Mouse (Mus musculus): ENCODE data around the gene Ifna12. TPM values are rescaled to one million over a fixed set of nuclear protein-coding genes. Genes with fewer than 3 reads are reported as not detected.

Gene Ifna12
- not detected in 2 replicates for total RNA-seq (2023)

GRCm38 (mm10) chr4:88603276-88603675, at the start of gene Ifna12:
Gene Ifna12, minus strand, starts transcription at chr4:88603376.

GRCm38 (mm10) chr4:88644359-88644758, 41.2 kb upstream of the Ifna12 start, which contains the start of gene Ifna13:
Gene Ifna13, minus strand, starts transcription at chr4:88644459.

GRCm38 (mm10) chr4:88634311-88634710, 31.1 kb upstream of the Ifna12 start, which contains the start of gene C87499:
Gene C87499, minus strand, starts transcription at chr4:88634411.

GRCm38 (mm10) chr4:88592285-88592684, 10.9 kb downstream of the Ifna12 start, which contains the start of gene Ifna9:
Gene Ifna9, minus strand, starts transcription at chr4:88592385.

GRCm38 (mm10) chr4:88571698-88572097, 31.5 kb downstream of the Ifna12 start, which contains the start of gene Ifna14:
Gene Ifna14, minus strand, starts transcription at chr4:88571798.

GRCm38 (mm10) chr4:88558145-88558544, 45.0 kb downstream of the Ifna12 start, which contains the start of gene Ifna15:
Gene Ifna15, minus strand, starts transcription at chr4:88558245.

Other genes starting within 250 kb of the Ifna12 start
- gene Hacd4, start 164.4 kb downstream of the Ifna12 start, total RNA-seq (2023), result 80.3 and 87.0 TPM in 2 replicates
- not detected in 2 replicates for gene Ifnb1, start 80.6 kb downstream of the Ifna12 start, total RNA-seq (2023)
- gene Ifna15, start 45.1 kb downstream of the Ifna12 start, total RNA-seq (2023), result not detected in 2 replicates
- gene Ifna14, start 31.6 kb downstream of the Ifna12 start, total RNA-seq (2023), result not detected in 2 replicates
- gene Ifna9, start 11.0 kb downstream of the Ifna12 start, total RNA-seq (2023), result not detected in 2 replicates
- gene C87499, start 31.0 kb upstream of the Ifna12 start, total RNA-seq (2023), result not detected in 2 replicates
- not detected in 2 replicates for gene Ifna13, start 41.1 kb upstream of the Ifna12 start, total RNA-seq (2023)
- not detected in 2 replicates for gene Ifna16, start 73.5 kb upstream of the Ifna12 start, total RNA-seq (2023)
- not detected in 2 replicates for gene Ifna2, start 80.5 kb upstream of the Ifna12 start, total RNA-seq (2023)
- gene Ifnab, start 88.0 kb upstream of the Ifna12 start, total RNA-seq (2023), result not detected in 2 replicates
- gene Gm26566, start 118.4 kb upstream of the Ifna12 start, total RNA-seq (2023), result 0.63 TPM in 1 of 2 replicates, not detected in the other
- 48.2 and 49.4 TPM in 2 replicates for gene Klhl9, start 119.1 kb upstream of the Ifna12 start, total RNA-seq (2023)
- not detected in 2 replicates for gene Gm13271, start 151.5 kb upstream of the Ifna12 start, total RNA-seq (2023)
- gene Gm13283, start 156.7 kb upstream of the Ifna12 start, total RNA-seq (2023), result not detected in 2 replicates
- gene Gm13290, start 170.5 kb upstream of the Ifna12 start, total RNA-seq (2023), result 0.54 TPM in 1 of 2 replicates, not detected in the other
- gene Gm13289, start 173.5 kb upstream of the Ifna12 start, total RNA-seq (2023), result not detected in 2 replicates
- not detected in 2 replicates for gene Gm13272, start 176.5 kb upstream of the Ifna12 start, total RNA-seq (2023)
- gene Ifnz, start 178.8 kb upstream of the Ifna12 start, total RNA-seq (2023), result not detected in 2 replicates
- gene Gm13276, start 182.3 kb upstream of the Ifna12 start, total RNA-seq (2023), result not detected in 2 replicates
- not detected in 2 replicates for gene Gm13277, start 185.3 kb upstream of the Ifna12 start, total RNA-seq (2023)
- not detected in 2 replicates for gene Gm13278, start 188.2 kb upstream of the Ifna12 start, total RNA-seq (2023)
- not detected in 2 replicates for gene Gm13275, start 191.1 kb upstream of the Ifna12 start, total RNA-seq (2023)
- not detected in 2 replicates for gene Gm13279, start 194.0 kb upstream of the Ifna12 start, total RNA-seq (2023)
- gene Gm13285, start 196.3 kb upstream of the Ifna12 start, total RNA-seq (2023), result 0.45 TPM in 1 of 2 replicates, not detected in the other
- not detected in 2 replicates for gene Gm13287, start 199.9 kb upstream of the Ifna12 start, total RNA-seq (2023)
- gene Gm13288, start 202.2 kb upstream of the Ifna12 start, total RNA-seq (2023), result not detected in 2 replicates
- gene Ifna7, start 212.9 kb upstream of the Ifna12 start, total RNA-seq (2023), result not detected in 2 replicates
- gene Ifna11, start 216.6 kb upstream of the Ifna12 start, total RNA-seq (2023), result not detected in 2 replicates
- gene Ifna6, start 224.0 kb upstream of the Ifna12 start, total RNA-seq (2023), result not detected in 2 replicates
- not detected in 2 replicates for gene Ifna5, start 232.1 kb upstream of the Ifna12 start, total RNA-seq (2023)
- not detected in 2 replicates for gene Ifna4, start 238.5 kb upstream of the Ifna12 start, total RNA-seq (2023)
- not detected in 2 replicates for gene Ifna1, start 246.7 kb upstream of the Ifna12 start, total RNA-seq (2023)